Mouse (Mus musculus): ENCODE results near the gene Olfr726. TPM values are rescaled to one million over a fixed set of nuclear protein-coding genes. Genes with fewer than 3 reads are reported as not detected.
A peak's percentile ranks its signal among the peaks of the same experiment; 100 is the strongest.

The Olfr726 gene
- total RNA-seq (2021): not detected
- long read RNA-seq, experiment 1: 0 reads
- long read RNA-seq, experiment 2: 0 reads

DNA sequence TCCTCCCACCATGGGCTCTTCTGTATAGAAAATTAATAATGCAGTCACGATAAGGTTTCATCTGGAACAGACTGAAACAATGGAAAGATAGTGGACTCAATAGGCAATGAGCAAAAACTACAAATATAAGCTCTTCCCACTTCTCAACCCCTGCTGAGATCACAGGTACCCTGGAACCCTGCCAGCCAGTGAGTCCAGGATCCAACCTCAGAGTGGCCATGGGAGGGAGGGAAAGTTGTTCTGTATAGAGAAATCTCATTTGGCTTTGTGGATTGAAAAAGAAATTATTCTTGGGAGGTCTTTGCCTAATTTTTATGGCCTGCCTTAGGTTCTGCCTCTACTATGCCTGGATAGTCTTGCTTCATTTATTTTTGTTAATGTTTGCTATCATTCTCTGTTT lies at the start of gene Olfr726:
Gene Olfr726 (minus strand): TSS at position 101 of the 400 bp plus-strand sequence.
- no peak for DNase-seq

DNA sequence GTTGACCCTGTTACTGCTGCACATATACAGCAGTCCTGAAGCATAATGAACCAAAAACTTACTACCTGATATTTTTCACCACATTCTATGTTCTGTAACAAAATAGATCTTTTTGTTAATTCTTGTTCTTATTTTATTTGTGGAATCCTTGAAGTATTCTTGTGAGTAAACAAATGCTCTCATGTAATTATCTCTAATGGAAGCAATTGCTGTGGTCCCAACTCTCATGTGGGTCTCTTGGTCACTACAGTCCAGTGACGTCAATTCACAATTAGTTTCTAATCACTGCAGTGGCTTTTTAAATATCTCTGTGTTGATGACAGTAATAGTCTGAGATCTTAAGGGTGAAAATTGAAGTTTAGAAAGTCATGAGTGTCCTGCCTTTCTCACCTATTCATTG lies 32.1 kb upstream of the Olfr726 start, which contains the start of gene Olfr727:
Gene Olfr727 (plus strand): TSS at position 301 of the 400 bp plus-strand sequence.
- DNase-seq: no peak

DNA sequence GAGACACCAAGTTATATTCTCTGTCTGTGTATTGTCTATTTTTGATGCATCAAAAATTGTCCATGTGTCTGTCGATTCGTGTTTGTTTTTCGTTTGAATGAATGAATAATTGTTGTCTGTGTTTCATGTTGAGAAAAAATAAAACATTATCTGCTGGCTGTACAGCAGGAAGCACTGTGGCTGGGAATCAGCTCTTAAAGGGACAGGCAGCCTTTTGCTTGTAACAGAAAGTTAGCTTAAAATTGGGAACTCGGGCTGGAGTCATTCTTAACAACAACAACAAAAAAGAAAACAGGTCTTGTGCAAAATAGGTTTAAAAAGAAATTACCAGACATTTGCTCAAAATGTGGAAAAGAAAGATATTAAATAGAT lies 28.0 kb downstream of the Olfr726 start:
- DNase-seq: no peak

DNA sequence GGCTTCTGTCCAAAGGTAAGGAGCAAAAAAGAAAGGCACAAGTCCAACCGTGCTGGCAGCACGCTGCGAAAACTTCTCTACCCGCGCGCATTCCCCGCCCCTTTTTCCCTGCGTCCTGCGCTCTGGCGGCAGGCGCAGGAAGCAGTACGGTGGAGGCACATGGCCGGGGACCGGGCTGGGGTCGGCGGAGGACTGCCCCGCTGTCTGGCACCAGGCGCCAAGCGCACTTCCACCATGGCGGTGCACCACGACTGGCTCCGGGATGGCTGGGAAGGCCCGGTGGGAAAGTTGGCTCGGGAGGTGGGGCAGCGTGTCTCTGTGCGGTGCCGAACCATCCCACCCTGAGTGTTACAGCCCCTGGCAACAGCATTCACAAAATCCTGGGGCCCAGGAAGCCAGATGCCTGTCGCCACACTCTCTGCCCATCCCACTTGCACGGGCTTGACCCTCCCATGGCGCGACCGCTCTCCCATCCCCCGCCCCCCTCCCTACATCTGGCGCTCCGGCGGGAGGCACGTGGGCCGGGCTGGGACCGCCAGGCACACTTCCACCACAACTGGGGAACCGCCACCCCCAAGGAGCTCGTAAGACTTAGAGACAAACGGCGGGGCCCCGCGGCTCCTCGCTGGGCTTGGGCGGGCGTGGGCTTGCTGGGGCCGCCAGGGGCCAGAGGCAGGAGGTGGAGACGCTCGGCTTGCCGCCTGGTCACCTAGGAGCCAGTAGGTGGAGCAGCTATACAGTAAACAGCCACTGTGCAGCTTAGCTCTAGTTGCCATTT lies 28.6 kb downstream of the Olfr726 start:
- DNase-seq: peak; percentile 56 to 69

DNA sequence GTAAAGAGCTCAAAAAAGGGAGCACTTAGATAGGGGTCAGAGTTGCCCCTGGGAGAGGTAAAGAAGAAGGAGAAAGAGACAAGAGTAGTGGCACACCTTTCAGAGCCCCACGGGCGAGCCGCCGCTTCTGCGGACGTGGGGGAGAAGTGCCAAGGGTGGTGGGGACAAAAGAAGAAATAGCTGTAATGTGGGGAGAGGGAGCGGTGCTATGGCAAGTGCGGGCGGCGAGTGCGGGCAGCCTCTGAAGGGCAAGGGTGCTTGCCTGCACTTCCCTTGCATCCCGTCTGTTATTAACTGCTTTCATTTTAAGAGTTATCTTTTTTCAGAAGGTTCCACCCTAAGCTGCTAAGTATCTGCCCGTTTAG lies 29.2 kb downstream of the Olfr726 start:
- peak in 1 of 2 experiments; percentile 1 for DNase-seq

DNA sequence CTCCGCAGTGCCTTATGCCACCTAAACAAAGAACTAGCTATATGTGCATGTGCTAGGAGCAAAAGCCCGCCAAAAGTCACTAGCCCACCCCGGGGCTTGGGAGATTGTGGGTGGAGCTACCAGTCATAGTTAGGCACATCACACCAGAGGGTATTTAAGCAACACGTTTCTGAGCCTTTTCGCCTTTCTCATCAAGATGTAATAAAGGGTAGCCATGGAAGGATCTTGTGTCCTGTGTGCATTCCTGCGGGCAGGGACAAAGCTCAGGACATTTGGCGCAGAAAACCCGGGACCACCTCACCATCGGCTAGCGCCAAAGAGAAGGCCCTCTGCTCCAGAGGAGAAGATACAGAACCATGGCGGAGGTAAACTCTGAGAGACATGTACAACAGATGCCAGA lies 29.6 kb downstream of the Olfr726 start:
- no peak for DNase-seq

DNA sequence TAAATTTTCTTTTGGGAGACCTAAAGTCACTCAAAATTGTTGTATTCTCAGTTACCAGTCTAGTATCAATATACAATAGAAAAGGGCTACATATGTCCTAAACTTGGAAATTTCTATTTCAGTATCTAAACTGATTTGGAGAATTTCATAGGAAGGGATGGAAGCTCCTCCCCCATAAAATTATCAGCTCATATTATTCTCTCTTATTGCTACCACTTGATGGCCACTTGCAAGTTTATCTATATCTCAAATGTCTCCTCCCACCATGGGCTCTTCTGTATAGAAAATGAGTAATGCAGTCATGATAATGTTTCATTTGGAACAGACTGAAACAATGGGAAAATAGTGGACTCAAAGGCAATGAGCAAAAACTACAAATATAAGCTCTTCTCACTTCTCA lies 50.5 kb downstream of the Olfr726 start, which contains the start of gene Olfr725:
Gene Olfr725 (minus strand): TSS at position 101 of the 400 bp plus-strand sequence.
- DNase-seq: no peak

Other genes with a start within 250 kb of the Olfr726 start
- not detected for gene Olfr722, start 189.0 kb downstream of the Olfr726 start, total RNA-seq (2021)
- gene Olfr723, start 159.2 kb downstream of the Olfr726 start, total RNA-seq (2021): not detected
- gene Olfr724, start 127.7 kb downstream of the Olfr726 start, total RNA-seq (2021): not detected
- gene Olfr725, start 50.6 kb downstream of the Olfr726 start, total RNA-seq (2021): not detected
- gene Olfr727, start 32.2 kb upstream of the Olfr726 start, total RNA-seq (2021): not detected
- gene Olfr728, start 51.7 kb upstream of the Olfr726 start, total RNA-seq (2021): not detected
- gene Olfr729, start 62.0 kb upstream of the Olfr726 start, total RNA-seq (2021): not detected
- gene Olfr730, start 97.2 kb upstream of the Olfr726 start, total RNA-seq (2021): not detected
- not detected for gene Olfr731, start 150.9 kb upstream of the Olfr726 start, total RNA-seq (2021)
- gene Olfr732, start 193.3 kb upstream of the Olfr726 start, total RNA-seq (2021): not detected
- not detected for gene Olfr733, start 210.6 kb upstream of the Olfr726 start, total RNA-seq (2021)
- under 1 TPM in 1 of 2 experiments, not detected in 1; 0.07 TPM for gene Olfr734, start 235.8 kb upstream of the Olfr726 start, total RNA-seq (2021)